9 mouse cellular contexts compared by ENCODE assay signal in genomic region chr11:95432194-95432593, GRCm38 (mm10). TPM values are rescaled to one million over a fixed set of nuclear protein-coding genes. Genes with fewer than 3 reads are reported as not detected.
A peak's percentile ranks its signal among the peaks of the same experiment; 100 is the strongest.
DNase-seq lines count a peak whose midpoint lies in the region; ATAC-seq and TF ChIP-seq lines count a peak whose summit lies in the region.
"Had no signal": no experiment of that assay in that cellular context is flagged by ENCODE, and none has a peak within 500 bp of the region (broad histone marks: within the 10 kb centered on the region; RNA-seq: fewer than 3 reads in every experiment).

No protein-coding gene starts in this region.

- no peak for ATAC-seq in hindbrain, postnatal 0 days
- ATAC-seq in hindbrain, embryonic 12.5 days (ENCODE audit: low FRiP score): no peak
- peak; percentile 65 for ATAC-seq in megakaryocyte progenitor cell, adult 5-6 weeks (replicated peaks; ENCODE audit: poor library complexity)
- ATAC-seq in forebrain, embryonic 13.5 days: no peak
- no peak for ATAC-seq in heart, embryonic 11.5 days (replicated peaks; ENCODE audit: insufficient number of reproducible peaks, low FRiP score, low TSS enrichment)

- H3K4me1 ChIP-seq in hindbrain, postnatal 0 days (ENCODE audit: insufficient read depth, low read length): no peaks in the 10 kb centered on the region
- no peaks in the 10 kb centered on the region for H3K4me1 ChIP-seq in hindbrain, embryonic 12.5 days
- H3K4me1 ChIP-seq in MEL (ENCODE audit: control insufficient read depth in 1 of 2, insufficient read depth in 2 of 2, low read length in 2 of 2): peaks cover 13 to 14% of the 10 kb centered on the region in 2 experiments
- no peaks in the 10 kb centered on the region for H3K4me1 ChIP-seq in forebrain, embryonic 13.5 days
- peaks cover 23% of the 10 kb centered on the region for H3K4me1 ChIP-seq in heart, embryonic 11.5 days (ENCODE audit: control insufficient read depth, insufficient read depth, low read length)

- no peaks in the 10 kb centered on the region for H3K27me3 ChIP-seq in hindbrain, postnatal 0 days (ENCODE audit: insufficient read depth, low read length)
- H3K27me3 ChIP-seq in hindbrain, embryonic 12.5 days: no peaks in the 10 kb centered on the region
- no peaks in the 10 kb centered on the region for H3K27me3 ChIP-seq in MEL (ENCODE audit: control insufficient read depth in 1 of 2, insufficient read depth in 2 of 2, low read length in 2 of 2)
- H3K27me3 ChIP-seq in forebrain, embryonic 13.5 days: no peaks in the 10 kb centered on the region
- H3K27me3 ChIP-seq in heart, embryonic 11.5 days (ENCODE audit: control insufficient read depth, insufficient read depth, low read length): no peaks in the 10 kb centered on the region
- H3K27me3 ChIP-seq: neural tube, embryonic 13.5 days had no signal

- no peak overlapping the region for H3K9ac ChIP-seq in hindbrain, postnatal 0 days (replicated peaks; ENCODE audit: low read length)
- H3K9ac ChIP-seq in hindbrain, embryonic 12.5 days: no peak overlapping the region
- H3K9ac ChIP-seq in MEL (ENCODE audit: control insufficient read depth, low read depth, low read length, poor library complexity, severe bottlenecking): no peak overlapping the region
- no peak overlapping the region for H3K9ac ChIP-seq in forebrain, embryonic 13.5 days
- H3K9ac ChIP-seq in heart, embryonic 11.5 days (ENCODE audit: low read depth, low read length): no peak overlapping the region
- H3K9ac ChIP-seq: neural tube, embryonic 13.5 days had no signal

- no peak overlapping the region for H3K4me2 ChIP-seq in hindbrain, postnatal 0 days (ENCODE audit: low read depth, low read length)
- H3K4me2 ChIP-seq in hindbrain, embryonic 12.5 days (replicated peaks): no peak overlapping the region
- no peak overlapping the region for H3K4me2 ChIP-seq in forebrain, embryonic 13.5 days
- H3K4me2 ChIP-seq in heart, embryonic 11.5 days: no peak overlapping the region
- H3K4me2 ChIP-seq: neural tube, embryonic 13.5 days had no signal

- H3K36me3 ChIP-seq in hindbrain, postnatal 0 days (ENCODE audit: insufficient read depth, low read length): no peaks in the 10 kb centered on the region
- no peaks in the 10 kb centered on the region for H3K36me3 ChIP-seq in hindbrain, embryonic 12.5 days
- H3K36me3 ChIP-seq in MEL (ENCODE audit: control insufficient read depth in 1 of 2, insufficient read depth in 2 of 2, low read length in 2 of 2): peaks cover 6 to 31% of the 10 kb centered on the region in 2 experiments
- H3K36me3 ChIP-seq in forebrain, embryonic 13.5 days (ENCODE audit: poor library complexity, severe bottlenecking): 0 out of 2 replicates have a peak, but pooled peaks cover 4% of the 10 kb centered on the region
- peaks cover 3% of the 10 kb centered on the region; the same call in 1 of the 2 replicates for H3K36me3 ChIP-seq in heart, embryonic 11.5 days (ENCODE audit: control insufficient read depth, insufficient read depth, low read length)

- H3K27ac ChIP-seq in hindbrain, postnatal 0 days: no peak overlapping the region
- H3K27ac ChIP-seq in hindbrain, embryonic 12.5 days: no peak overlapping the region
- H3K27ac ChIP-seq in MEL (ENCODE audit: control insufficient read depth, low read depth, low read length): no peak overlapping the region
- no peak overlapping the region for H3K27ac ChIP-seq in forebrain, embryonic 13.5 days
- no peak overlapping the region for H3K27ac ChIP-seq in heart, embryonic 11.5 days (ENCODE audit: low read depth, low read length)
- H3K27ac ChIP-seq: neural tube, embryonic 13.5 days had no signal

- no peaks in the 10 kb centered on the region for H3K9me3 ChIP-seq in hindbrain, postnatal 0 days (ENCODE audit: low read length)
- no peaks in the 10 kb centered on the region for H3K9me3 ChIP-seq in hindbrain, embryonic 12.5 days (replicated peaks)
- no peaks in the 10 kb centered on the region for H3K9me3 ChIP-seq in MEL (replicated peaks; ENCODE audit: insufficient read depth, low read length)
- H3K9me3 ChIP-seq in forebrain, embryonic 13.5 days (replicated peaks): no peaks in the 10 kb centered on the region
- H3K9me3 ChIP-seq in heart, embryonic 11.5 days (replicated peaks; ENCODE audit: control insufficient read depth, low read length): no peaks in the 10 kb centered on the region
- H3K9me3 ChIP-seq: neural tube, embryonic 13.5 days had no signal

- no peak for TF ChIP-seq EP300 in MEL (IDR thresholded peaks at IDR 0.05; ENCODE audit: low read depth in 1 of 2, low read length in 2 of 2)

- DNase-seq in hindbrain, postnatal 0 days (ENCODE audit: low spot score): peak; percentile 25
- DNase-seq in MEL (ENCODE audit: low read depth, low spot score): peak; percentile 62
- peak; percentile 51 for DNase-seq in embryo, embryonic 10.5 days (ENCODE audit: low spot score)
- DNase-seq in frontal cortex, postnatal 10 days (ENCODE audit: low spot score in 2 of 2): no peak

- H3K79me2 ChIP-seq in MEL (ENCODE audit: control insufficient read depth, insufficient read depth, low read length, poor library complexity): peaks cover 27% of the 10 kb centered on the region

- TF ChIP-seq RAD21 in MEL (IDR thresholded peaks at IDR 0.05; ENCODE audit: low read depth, low read length): peak; percentile 57

- peak; percentile 53 for TF ChIP-seq CTCF in hindbrain, postnatal 0 days (IDR thresholded peaks at IDR 0.05; ENCODE audit: low read depth)
- TF ChIP-seq CTCF in MEL (IDR thresholded peaks at IDR 0.05 in 2 of 3, conservative IDR thresholded peaks at IDR 0.05 in 1 of 3; ENCODE audit: control insufficient read depth in 1 of 3, insufficient read depth in 1 of 3, low read depth in 2 of 3, low read length in 3 of 3, poor library complexity in 1 of 3, severe bottlenecking in 1 of 3): peak; percentile 58 to 74 (median 72)

- no peak overlapping the region for H3K4me3 ChIP-seq in hindbrain, postnatal 0 days (ENCODE audit: low read length)
- no peak overlapping the region for H3K4me3 ChIP-seq in hindbrain, embryonic 12.5 days
- H3K4me3 ChIP-seq in MEL (ENCODE audit: control insufficient read depth in 1 of 2, insufficient read depth in 1 of 2, low read depth in 2 of 2, low read length in 2 of 2): no peak overlapping the region
- no peak overlapping the region for H3K4me3 ChIP-seq in forebrain, embryonic 13.5 days
- no peak overlapping the region for H3K4me3 ChIP-seq in heart, embryonic 11.5 days (ENCODE audit: low read depth, low read length)
- H3K4me3 ChIP-seq: neural tube, embryonic 13.5 days had no signal

- TF ChIP-seq POLR2A in MEL (IDR thresholded peaks at IDR 0.05; ENCODE audit: control insufficient read depth in 1 of 2, insufficient read depth in 1 of 2, low read depth in 1 of 2, low read length in 2 of 2, poor library complexity in 1 of 2): no peak

- WGBS in hindbrain, postnatal 0 days: 95% methylated on average over 2 of the region's 2 CpGs
- 87% methylated on average over 2 of the region's 2 CpGs for WGBS in hindbrain, embryonic 12.5 days
- 84% methylated on average over 2 of the region's 2 CpGs for WGBS in forebrain, embryonic 13.5 days
- 84% methylated on average over 2 of the region's 2 CpGs for WGBS in heart, embryonic 11.5 days (ENCODE audit: insufficient replicate concordance)

TF ChIP-seq in MEL, 35 proteins besides CTCF, POLR2A, EP300 and RAD21:
- peak; percentile 61 for TF ChIP-seq SMC3 (IDR thresholded peaks at IDR 0.05; ENCODE audit: low read depth, low read length)
- TF ChIP-seq TAL1 (IDR thresholded peaks at IDR 0.05; ENCODE audit: low read length): no peak

RNA-seq across cellular contexts. Expression of gene Spop, which starts 18.3 kb away (rescaled TPM):
- 49.8 and 51.1 TPM in 2 replicates for total RNA-seq in hindbrain, postnatal 0 days (2014; rRNA removed)
- 210 and 212 TPM in 2 replicates for polyA plus RNA-seq in hindbrain, postnatal 0 days (2015; fragmentation: Nextera tagmentation; extraction: Ambion mirVana)
- polyA plus RNA-seq in hindbrain, embryonic 12.5 days (2016; fragmentation: Nextera tagmentation; extraction: Ambion mirVana): 204 and 215 TPM in 2 replicates
- 41.5 and 45.7 TPM in 2 replicates for total RNA-seq in MEL (2012; rRNA removed)
- polyA plus RNA-seq in MEL (2012; ENCODE audit: insufficient read depth in 1 of 2, insufficient read length in 2 of 2, low read depth in 1 of 2, low replicate concordance in 2 of 2, missing spikeins in 1 of 2): 10 to 100 TPM in 1 of 2 experiments, not detected in 1; 84.0 TPM
- 88.9 and 102 TPM in 2 replicates for total RNA-seq in megakaryocyte progenitor cell, adult 5-6 weeks (2015)
- total RNA-seq in megakaryocyte progenitor cell, adult 5-6 weeks (2017): 60.2 and 63.3 TPM in 2 replicates
- polyA plus RNA-seq in forebrain, embryonic 13.5 days (2015; fragmentation: Nextera tagmentation; extraction: Ambion mirVana): 175 and 178 TPM in 2 replicates
- polyA plus RNA-seq in heart, embryonic 11.5 days (2014; fragmentation: Nextera tagmentation; extraction: Ambion mirVana): 81.2 and 82.3 TPM in 2 replicates

RNA-seq across cellular contexts. Expression of gene Slc35b1, which starts 47.7 kb away (rescaled TPM):
- 107 and 109 TPM in 2 replicates for total RNA-seq in hindbrain, postnatal 0 days (2014; rRNA removed)
- 158 and 159 TPM in 2 replicates for polyA plus RNA-seq in hindbrain, postnatal 0 days (2015; fragmentation: Nextera tagmentation; extraction: Ambion mirVana)
- 124 and 128 TPM in 2 replicates for polyA plus RNA-seq in hindbrain, embryonic 12.5 days (2016; fragmentation: Nextera tagmentation; extraction: Ambion mirVana)
- total RNA-seq in MEL (2012; rRNA removed): 51.8 and 59.1 TPM in 2 replicates
- 10 to 100 TPM in 1 of 2 experiments, not detected in 1; 82.4 TPM for polyA plus RNA-seq in MEL (2012; ENCODE audit: insufficient read depth in 1 of 2, insufficient read length in 2 of 2, low read depth in 1 of 2, low replicate concordance in 2 of 2, missing spikeins in 1 of 2)
- 82.6 and 88.6 TPM in 2 replicates for total RNA-seq in megakaryocyte progenitor cell, adult 5-6 weeks (2015)
- 61.2 and 85.6 TPM in 2 replicates for total RNA-seq in megakaryocyte progenitor cell, adult 5-6 weeks (2017)
- 135 and 140 TPM in 2 replicates for polyA plus RNA-seq in forebrain, embryonic 13.5 days (2015; fragmentation: Nextera tagmentation; extraction: Ambion mirVana)
- polyA plus RNA-seq in heart, embryonic 11.5 days (2014; fragmentation: Nextera tagmentation; extraction: Ambion mirVana): 92.4 and 95.9 TPM in 2 replicates

Comparison
In these comparisons a context has a peak if more than half of its experiments do, and no peak if none do; other contexts are left out.
1. DNase-seq: peak in hindbrain, postnatal 0 days (single experiment), MEL (single experiment) and embryo, embryonic 10.5 days (single experiment); none in frontal cortex, postnatal 10 days (0 of 2).